Mouse (Mus musculus) heart, adult 2 months (tissue): ENCODE measurements at regions not wholly inside any gene's neighbourhood (a gene's known extent, or its start where the extent isn't known, plus 50 kb on each side); places are given as distances from the start of the nearest gene placed in this dataset.

Experiments used
- DNase-seq, 2 experiments: peaks; one replicate each; pipeline ENCODE4 v3.0.0; 2021
- H3K27ac ChIP-seq: fragments of 200-600 bp; 2 replicates; pipeline ENCODE4 v1.8.1; 2022
- H3K27me3 ChIP-seq: fragments of 200-500 bp; 2 replicates; pipeline ENCODE4 v1.6.1; 2012; ENCODE audit warnings: mild to moderate bottlenecking, low read length, inconsistent platforms, mixed read lengths; ENCODE audit not compliant: control insufficient read depth, insufficient read depth
- H3K36me3 ChIP-seq: fragments of 200-500 bp; 2 replicates; pipeline ENCODE4 v1.6.1; 2012; ENCODE audit warnings: low read length, inconsistent platforms; ENCODE audit not compliant: control insufficient read depth, insufficient read depth
- H3K4me1 ChIP-seq: fragments of 200-500 bp; 2 replicates; pipeline ENCODE4 v1.6.1; 2011; ENCODE audit warnings: low read length; ENCODE audit not compliant: control insufficient read depth, insufficient read depth
- H3K4me3 ChIP-seq: fragments of 200-600 bp; 2 replicates; pipeline ENCODE4 v1.8.1; 2022
- H3K79me2 ChIP-seq: fragments of 200-500 bp; replicated peaks from 2 replicates; pipeline ENCODE4 v1.6.1; 2012; ENCODE audit warnings: mild to moderate bottlenecking, inconsistent platforms, low read length, moderate library complexity, mixed read lengths; ENCODE audit not compliant: control insufficient read depth, insufficient read depth
- H3K9ac ChIP-seq: fragments of 200-500 bp; 2 replicates; pipeline ENCODE4 v1.6.1; 2012; ENCODE audit warnings: low read depth, mild to moderate bottlenecking, control low read depth, inconsistent platforms, low read length, mixed read lengths
- CTCF ChIP-seq: fragments of 200-600 bp; IDR thresholded peaks from 2 replicates; pipeline ENCODE4 v1.8.1; 2022; ENCODE audit warnings: antibody characterized with exemption, mild to moderate bottlenecking, moderate library complexity
- EP300 ChIP-seq: fragments of 200-500 bp; IDR thresholded peaks from 2 replicates; pipeline ENCODE4 v1.6.1; 2011; ENCODE audit warnings: low read depth, low read length, control low read depth; ENCODE audit not compliant: insufficient read depth
- POLR2A ChIP-seq: fragments of 200-500 bp; IDR thresholded peaks from 2 replicates; pipeline ENCODE4 v1.6.1; 2011; ENCODE audit warnings: mild to moderate bottlenecking, low read depth, low read length, control low read depth; ENCODE audit not compliant: insufficient read depth
- WGBS: fragments of 180-500 bp; shearing (Covaris S2); methylation state at CpG from one replicate; pipeline ENCODE4 v1.1.7; 2018; 5-methylcytosine and 5-hydroxymethylcytosine counted together
- intact Hi-C: fragments of 180-260 bp; cut with DNase I; formaldehyde crosslinking; loops from one replicate; pipeline ENCODE4 v1.15.1; 2025

GRCm38 (mm10) chr9:26604552-26604951, 129.0 kb upstream of the B3gat1 start:
- H3K27ac ChIP-seq = no peak overlapping the region
- H3K9ac ChIP-seq = no peak overlapping the region
- intact Hi-C loops = no loop called here
- H3K36me3 ChIP-seq = no peaks in the 10 kb centered on the region
- no peak overlapping the region for H3K4me3 ChIP-seq
- TF ChIP-seq EP300 (no peak), CTCF (no peak), POLR2A (no peak)
- DNase-seq = no peak
- H3K79me2 ChIP-seq = no peaks in the 10 kb centered on the region
- no peaks in the 10 kb centered on the region for H3K4me1 ChIP-seq
- H3K27me3 ChIP-seq = no peaks in the 10 kb centered on the region
- WGBS = 56% methylated on average over 3 of the region's 3 CpGs

GRCm38 (mm10) chr9:26611711-26612437, 121.7 kb upstream of the B3gat1 start:
- H3K79me2 ChIP-seq = no peaks in the 10 kb centered on the region
- H3K27ac ChIP-seq = no peak overlapping the region
- no peaks in the 10 kb centered on the region for H3K36me3 ChIP-seq
- 51% methylated on average over 6 of the region's 6 CpGs for WGBS
- no peak overlapping the region for H3K9ac ChIP-seq
- intact Hi-C loops = no loop called here
- H3K27me3 ChIP-seq = no peaks in the 10 kb centered on the region
- no peak for DNase-seq
- no peak overlapping the region for H3K4me3 ChIP-seq
- H3K4me1 ChIP-seq = no peaks in the 10 kb centered on the region
- TF ChIP-seq EP300 (no peak), CTCF (no peak), POLR2A (no peak)

GRCm38 (mm10) chr9:26622840-26623448, 110.6 kb upstream of the B3gat1 start:
- Histone ChIP-seq H3K4me3 (no peak overlapping the region), H3K79me2 (no peaks in the 10 kb centered on the region), H3K4me1 (no peaks in the 10 kb centered on the region), H3K9ac (no peak overlapping the region), H3K36me3 (no peaks in the 10 kb centered on the region), H3K27me3 (no peaks in the 10 kb centered on the region), H3K27ac (no peak overlapping the region)
- 83% methylated on average over 1 of the region's 1 CpGs for WGBS
- no peak for DNase-seq
- TF ChIP-seq CTCF = no peak
- TF ChIP-seq EP300 = no peak
- no peak for TF ChIP-seq POLR2A
- intact Hi-C loops = no loop called here

DNA sequence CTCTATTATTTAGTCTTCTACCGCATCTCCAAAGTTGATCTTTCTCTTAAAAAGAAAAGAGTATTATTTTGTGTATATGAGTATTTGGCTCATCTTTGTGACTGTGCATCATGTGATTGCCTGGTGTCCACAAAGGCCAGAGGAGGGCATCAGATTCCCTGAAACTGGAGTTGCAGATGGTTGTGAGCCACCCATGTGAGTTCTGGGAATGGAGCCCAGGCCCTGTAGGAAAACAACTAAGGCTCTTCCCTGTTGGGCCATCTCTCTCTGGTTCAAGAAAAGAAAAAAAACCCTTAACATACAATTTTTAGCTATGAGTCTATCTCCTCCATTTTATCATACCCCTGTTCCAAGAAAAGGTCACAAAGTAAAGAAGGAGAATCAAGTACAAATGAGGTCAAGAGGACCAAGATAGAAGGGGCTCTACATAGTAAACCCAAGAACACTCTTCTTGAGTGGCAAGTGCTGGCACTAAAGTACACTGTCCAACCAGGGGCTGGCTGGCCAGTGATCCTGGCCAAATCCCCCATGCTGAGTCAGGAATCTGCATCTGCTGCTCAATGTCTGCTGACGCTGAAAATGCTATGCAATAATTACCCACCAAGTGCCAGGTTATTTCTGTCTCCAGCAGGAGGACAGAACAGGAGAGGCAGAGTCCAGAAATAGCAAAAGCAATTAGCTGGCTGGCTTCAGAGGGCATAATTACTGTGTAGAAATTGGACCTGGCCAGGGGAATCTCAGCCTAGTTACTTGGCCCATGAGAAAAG, 108.2 kb upstream of the B3gat1 start:
- peak; percentile 25 to 61 for DNase-seq
- TF ChIP-seq CTCF = peak; percentile 33
- TF ChIP-seq POLR2A = no peak
- peak; percentile 52; the same call in 1 of the 2 replicates for TF ChIP-seq EP300
- intact Hi-C loops = no loop called here
- H3K4me1 ChIP-seq = no peaks in the 10 kb centered on the region
- no peaks in the 10 kb centered on the region for H3K79me2 ChIP-seq
- H3K27me3 ChIP-seq = no peaks in the 10 kb centered on the region
- no peak overlapping the region for H3K4me3 ChIP-seq
- WGBS = 63% methylated on average over 2 of the region's 2 CpGs
- peak overlapping the region; percentile 47; the same call in 1 of the 2 replicates for H3K27ac ChIP-seq
- H3K36me3 ChIP-seq = no peaks in the 10 kb centered on the region
- H3K9ac ChIP-seq = no peak overlapping the region

DNA sequence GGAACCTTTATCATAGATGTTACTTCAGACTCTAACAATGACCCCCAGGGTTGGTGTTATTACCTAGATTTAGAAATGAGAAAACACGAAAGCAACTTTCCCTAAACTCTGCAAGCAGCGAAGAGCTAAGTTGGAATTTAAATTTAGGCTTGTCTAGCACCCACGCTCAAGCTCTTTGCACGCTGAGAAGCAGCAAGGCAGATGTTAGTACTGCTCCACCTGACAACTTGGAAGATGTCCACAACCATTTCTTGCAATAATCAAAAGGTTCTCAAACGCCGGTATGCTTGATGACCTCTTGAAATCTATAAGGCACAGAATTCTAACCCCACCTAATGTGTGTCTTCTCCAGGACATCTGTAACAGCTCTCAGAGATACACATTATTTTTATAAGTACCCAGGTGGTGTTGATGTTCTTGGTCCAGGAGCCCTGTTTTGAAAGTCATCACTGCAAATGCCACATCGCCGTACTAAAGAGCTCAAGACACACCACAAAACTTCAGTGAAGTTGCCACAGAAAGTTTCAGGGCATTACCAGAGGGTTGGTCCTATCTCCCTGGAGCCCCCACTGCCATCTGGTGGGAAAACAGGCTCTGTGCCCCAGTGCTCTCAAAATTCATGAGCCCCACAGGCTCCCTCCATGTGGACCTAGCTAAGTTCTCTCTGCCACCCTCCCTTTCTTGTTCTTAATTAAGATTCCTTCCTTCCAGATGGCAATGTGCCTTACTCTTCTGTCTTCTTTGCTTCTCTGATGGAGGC, 100.5 kb upstream of the B3gat1 start:
- Histone ChIP-seq H3K4me1 (no peaks in the 10 kb centered on the region), H3K27ac (no peak overlapping the region), H3K79me2 (no peaks in the 10 kb centered on the region), H3K27me3 (no peaks in the 10 kb centered on the region), H3K4me3 (no peak overlapping the region), H3K36me3 (no peaks in the 10 kb centered on the region), H3K9ac (no peak overlapping the region)
- no peak for DNase-seq
- TF ChIP-seq CTCF (0 out of 2 replicates have a peak, but pooled peaks have one; percentile 17), POLR2A (no peak)
- 85% methylated on average over 8 of the region's 8 CpGs for WGBS
- intact Hi-C loops = no loop called here
